Mouse (Mus musculus): ENCODE results near the gene Smyd4. TPM values are rescaled to one million over a fixed set of nuclear protein-coding genes. Genes with fewer than 3 reads are reported as not detected.
A peak's percentile ranks its signal among the peaks of the same experiment; 100 is the strongest.

Gene Smyd4
- polyA plus RNA-seq, 1 experiment from 2014 or later, result 14.4 TPM

DNA sequence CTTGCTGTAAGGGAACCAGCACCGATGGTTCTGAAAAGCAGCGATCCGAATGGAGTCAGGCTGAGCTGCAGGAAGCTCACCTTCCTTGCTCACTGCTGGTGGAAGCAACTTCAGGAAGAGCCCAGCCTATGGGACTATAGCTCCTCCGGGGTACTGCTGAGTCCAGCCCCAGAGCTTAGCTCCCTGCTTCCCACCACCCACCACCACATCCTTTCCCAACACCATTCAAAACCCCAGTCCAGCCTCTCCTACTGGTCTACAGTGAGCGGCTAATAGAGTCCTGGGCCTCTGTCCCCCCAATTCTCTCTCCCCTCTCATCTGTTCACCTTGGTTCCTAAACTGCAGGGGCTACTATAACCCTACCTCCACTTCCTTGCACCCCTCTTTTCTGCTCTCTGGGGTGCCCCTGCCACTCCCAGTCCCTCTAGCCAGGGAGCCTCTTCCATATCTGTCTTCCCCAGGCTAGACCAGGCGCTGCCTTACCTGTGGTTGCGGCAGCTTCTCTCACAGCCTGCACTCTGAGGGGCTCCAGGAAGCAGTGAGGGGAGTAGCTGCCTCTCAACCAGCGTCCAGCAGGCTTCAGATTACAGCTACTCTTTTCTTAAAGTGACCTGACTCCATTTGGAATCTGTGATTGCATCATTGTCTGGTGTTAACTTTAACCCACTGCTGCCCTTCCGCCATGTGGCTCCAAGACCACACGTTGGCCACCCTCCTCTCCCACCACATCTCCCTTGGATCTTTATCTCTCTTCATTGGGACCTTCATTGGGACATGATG lies 74.0 kb downstream of the Smyd4 start, which contains the start of gene Serpinf1:
TSS of gene Serpinf1 (minus strand) at position 689 of the 780 bp plus-strand sequence.
- H3K4me2 ChIP-seq, result peak within 1 kb of the TSS; percentile 46
- 0 out of 2 replicates have a peak within 1 kb of the TSS, but pooled peaks have one; percentile 19 for H3K9ac ChIP-seq
- peaks cover 11% of the 10 kb centered on the region for H3K4me1 ChIP-seq
- 26% methylated on average over 10 of the region's 10 CpGs for WGBS
- H3K9me3 ChIP-seq, result no peaks in the 10 kb centered on the region
- ATAC-seq (ENCODE audit: borderline replicate concordance, extremely low read depth, low FRiP score, low TSS enrichment), result no peak
- H3K27me3 ChIP-seq, result no peaks in the 10 kb centered on the region
- H3K27ac ChIP-seq, result no peak within 1 kb of the TSS
- H3K4me3 ChIP-seq, result peak within 1 kb of the TSS; percentile 28
- no peaks in the 10 kb centered on the region for H3K36me3 ChIP-seq

GRCm38 (mm10) chr11:75423091-75423490 lies 74.9 kb downstream of the Smyd4 start:
- WGBS, result 83% methylated on average over 3 of the region's 3 CpGs
- Histone ChIP-seq H3K36me3 (no peaks in the 10 kb centered on the region), H3K4me1 (peaks cover 11% of the 10 kb centered on the region), H3K9me3 (no peaks in the 10 kb centered on the region), H3K9ac (no peak overlapping the region), H3K4me3 (no peak overlapping the region), H3K27ac (no peak overlapping the region), H3K27me3 (no peaks in the 10 kb centered on the region), H3K4me2 (no peak overlapping the region)
- no peak for ATAC-seq (ENCODE audit: borderline replicate concordance, extremely low read depth, low FRiP score, low TSS enrichment)

DNA sequence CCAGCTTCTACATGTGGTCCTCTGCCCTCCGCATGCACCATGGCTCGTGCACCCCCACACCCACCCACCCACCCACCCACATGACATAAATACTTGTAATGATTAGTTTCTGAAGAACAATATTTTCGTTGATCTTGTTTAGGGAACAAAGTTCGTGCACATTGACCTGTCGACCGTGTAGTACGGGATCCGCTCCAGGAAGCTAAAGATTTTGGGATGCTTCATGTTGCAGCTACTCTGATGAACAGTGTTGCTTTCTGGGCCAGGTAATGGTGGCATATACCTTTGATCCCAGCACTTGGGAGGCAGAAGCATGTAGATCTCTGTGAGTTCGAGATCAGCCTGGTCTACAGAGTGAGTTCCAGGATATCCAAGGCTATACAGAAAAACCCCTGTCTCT lies 75.8 kb downstream of the Smyd4 start:
- H3K27me3 ChIP-seq, result no peaks in the 10 kb centered on the region
- no peaks in the 10 kb centered on the region for H3K9me3 ChIP-seq
- H3K4me3 ChIP-seq, result no peak overlapping the region
- 86% methylated on average over 9 of the region's 9 CpGs for WGBS
- H3K9ac ChIP-seq, result no peak overlapping the region
- H3K4me2 ChIP-seq, result no peak overlapping the region
- ATAC-seq (ENCODE audit: borderline replicate concordance, extremely low read depth, low FRiP score, low TSS enrichment), result no peak
- no peak overlapping the region for H3K27ac ChIP-seq
- no peaks in the 10 kb centered on the region for H3K36me3 ChIP-seq
- H3K4me1 ChIP-seq, result peaks cover 11% of the 10 kb centered on the region

GRCm38 (mm10) chr11:75424459-75424858 lies 76.2 kb downstream of the Smyd4 start:
- Histone ChIP-seq H3K9ac (no peak overlapping the region), H3K4me3 (no peak overlapping the region), H3K4me1 (peaks cover 11% of the 10 kb centered on the region), H3K4me2 (no peak overlapping the region), H3K27ac (no peak overlapping the region), H3K9me3 (no peaks in the 10 kb centered on the region), H3K27me3 (no peaks in the 10 kb centered on the region), H3K36me3 (no peaks in the 10 kb centered on the region)
- ATAC-seq (ENCODE audit: borderline replicate concordance, extremely low read depth, low FRiP score, low TSS enrichment), result no peak
- WGBS, result 91% methylated on average over 3 of the region's 3 CpGs

DNA sequence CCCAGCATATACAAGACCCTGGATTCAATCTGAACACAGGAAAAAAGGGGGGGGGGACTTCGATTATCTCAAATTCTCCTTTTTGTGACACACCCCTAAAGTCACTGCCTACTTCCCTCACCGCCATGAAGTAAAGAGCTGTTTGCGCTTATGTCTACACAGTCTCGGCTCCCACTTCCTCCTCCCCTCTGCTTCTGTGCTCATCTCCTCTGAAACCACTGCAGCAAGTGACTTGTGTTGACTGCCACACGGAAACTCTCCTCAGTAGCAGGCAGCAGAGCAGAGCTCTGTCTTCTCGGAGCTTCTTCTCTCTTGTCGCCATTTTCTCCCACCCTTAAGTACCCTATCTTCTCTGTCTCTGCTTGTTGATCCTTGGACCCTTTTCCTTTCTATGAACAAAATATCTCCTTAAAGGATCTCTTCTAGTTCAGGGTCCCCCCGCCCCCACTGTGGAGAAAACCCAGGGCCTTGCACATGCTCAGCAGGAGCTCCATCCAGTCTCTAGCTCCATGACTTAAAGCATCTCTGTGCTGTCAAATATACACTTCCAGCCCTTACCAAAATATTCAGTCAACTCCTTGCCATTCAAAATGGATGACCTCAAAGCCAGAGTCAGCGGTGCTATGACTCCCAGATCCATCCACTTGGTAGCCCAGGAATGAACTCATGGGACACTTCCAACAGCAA lies 80.9 kb downstream of the Smyd4 start:
- WGBS, result 70% methylated on average over 9 of the region's 9 CpGs
- no peak overlapping the region for H3K4me3 ChIP-seq
- no peak overlapping the region for H3K9ac ChIP-seq

GRCm38 (mm10) chr11:75431307-75431706 lies 83.1 kb downstream of the Smyd4 start:
- no peak overlapping the region for H3K4me3 ChIP-seq
- H3K4me2 ChIP-seq, result no peak overlapping the region
- no peaks in the 10 kb centered on the region for H3K27me3 ChIP-seq
- no peak overlapping the region for H3K27ac ChIP-seq
- H3K9me3 ChIP-seq, result no peaks in the 10 kb centered on the region
- no peak for ATAC-seq (ENCODE audit: borderline replicate concordance, extremely low read depth, low FRiP score, low TSS enrichment)
- H3K4me1 ChIP-seq, result no peaks in the 10 kb centered on the region
- H3K36me3 ChIP-seq, result no peaks in the 10 kb centered on the region
- WGBS, result 78% methylated on average over 11 of the region's 11 CpGs
- no peak overlapping the region for H3K9ac ChIP-seq

More for the DNA sequence above, 80.9 kb downstream of the Smyd4 start:
- Histone ChIP-seq H3K36me3 (no peaks in the 10 kb centered on the region), H3K9me3 (no peaks in the 10 kb centered on the region), H3K27me3 (no peaks in the 10 kb centered on the region), H3K4me1 (no peaks in the 10 kb centered on the region), H3K4me2 (no peak overlapping the region), H3K27ac (no peak overlapping the region)
- ATAC-seq (ENCODE audit: borderline replicate concordance, extremely low read depth, low FRiP score, low TSS enrichment), result no peak

GRCm38 (mm10) chr11:75434138-75434537 lies 85.9 kb downstream of the Smyd4 start:
- no peak overlapping the region for H3K4me2 ChIP-seq
- ATAC-seq (ENCODE audit: borderline replicate concordance, extremely low read depth, low FRiP score, low TSS enrichment), result no peak
- no peak overlapping the region for H3K27ac ChIP-seq
- 86% methylated on average over 5 of the region's 5 CpGs for WGBS
- H3K27me3 ChIP-seq, result no peaks in the 10 kb centered on the region
- H3K36me3 ChIP-seq, result no peaks in the 10 kb centered on the region
- no peak overlapping the region for H3K4me3 ChIP-seq
- H3K9ac ChIP-seq, result no peak overlapping the region
- no peaks in the 10 kb centered on the region for H3K9me3 ChIP-seq
- H3K4me1 ChIP-seq, result no peaks in the 10 kb centered on the region

GRCm38 (mm10) chr11:75438194-75438593 lies 90.0 kb downstream of the Smyd4 start:
- 72% methylated on average over 13 of the region's 13 CpGs for WGBS
- Histone ChIP-seq H3K4me2 (no peak overlapping the region), H3K9me3 (no peaks in the 10 kb centered on the region), H3K27me3 (no peaks in the 10 kb centered on the region), H3K4me1 (no peaks in the 10 kb centered on the region), H3K27ac (no peak overlapping the region), H3K4me3 (no peak overlapping the region), H3K36me3 (no peaks in the 10 kb centered on the region), H3K9ac (no peak overlapping the region)
- no peak for ATAC-seq (ENCODE audit: borderline replicate concordance, extremely low read depth, low FRiP score, low TSS enrichment)

DNA sequence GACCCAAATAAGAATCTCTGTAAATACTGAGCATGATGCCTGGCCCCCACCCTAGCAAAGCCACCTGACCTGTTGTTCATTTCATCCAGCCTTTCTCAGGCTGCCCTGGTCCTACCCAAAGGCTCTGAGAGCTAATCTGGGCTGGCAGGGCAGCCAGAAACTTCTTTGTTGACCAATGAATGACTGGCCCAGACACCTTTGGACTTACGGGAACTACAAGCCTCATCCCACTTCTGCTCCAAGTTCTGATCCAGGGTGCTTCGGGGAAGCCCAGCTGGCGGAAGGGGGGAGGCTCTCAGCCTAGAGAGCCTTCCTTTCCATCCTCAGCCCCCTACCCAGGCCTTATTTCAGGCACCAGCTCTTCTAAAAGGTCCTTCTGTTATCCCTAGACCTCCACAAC lies 90.6 kb downstream of the Smyd4 start:
- 91% methylated on average over 3 of the region's 3 CpGs for WGBS
- Histone ChIP-seq H3K27me3 (no peaks in the 10 kb centered on the region), H3K9me3 (no peaks in the 10 kb centered on the region), H3K9ac (no peak overlapping the region), H3K4me2 (no peak overlapping the region), H3K36me3 (no peaks in the 10 kb centered on the region), H3K27ac (no peak overlapping the region), H3K4me3 (no peak overlapping the region), H3K4me1 (no peaks in the 10 kb centered on the region)
- ATAC-seq (ENCODE audit: borderline replicate concordance, extremely low read depth, low FRiP score, low TSS enrichment), result no peak

GRCm38 (mm10) chr11:75439363-75439762 lies 91.1 kb downstream of the Smyd4 start, which contains the start of gene Serpinf2:
Serpinf2 (minus strand) TSS chr11:75439591.
- Histone ChIP-seq H3K9ac (no peak within 1 kb of the TSS), H3K4me1 (no peaks in the 10 kb centered on the region), H3K4me2 (no peak within 1 kb of the TSS), H3K27ac (no peak within 1 kb of the TSS), H3K27me3 (no peaks in the 10 kb centered on the region), H3K9me3 (no peaks in the 10 kb centered on the region), H3K4me3 (no peak within 1 kb of the TSS), H3K36me3 (no peaks in the 10 kb centered on the region)
- whole genome bisulfite sequencing, result 60% methylated on average over 6 of the region's 6 CpGs
- ATAC-seq (ENCODE audit: borderline replicate concordance, extremely low read depth, low FRiP score, low TSS enrichment), result no peak

GRCm38 (mm10) chr11:75439951-75440350 lies 91.7 kb downstream of the Smyd4 start:
- Histone ChIP-seq H3K27me3 (no peaks in the 10 kb centered on the region), H3K4me1 (no peaks in the 10 kb centered on the region), H3K4me2 (no peak overlapping the region), H3K9me3 (no peaks in the 10 kb centered on the region), H3K36me3 (no peaks in the 10 kb centered on the region), H3K9ac (no peak overlapping the region), H3K27ac (no peak overlapping the region), H3K4me3 (no peak overlapping the region)
- ATAC-seq (ENCODE audit: borderline replicate concordance, extremely low read depth, low FRiP score, low TSS enrichment), result no peak
- 88% methylated on average over 3 of the region's 3 CpGs for whole genome bisulfite sequencing

GRCm38 (mm10) chr11:75441034-75441433 lies 92.8 kb downstream of the Smyd4 start:
- H3K4me3 ChIP-seq, result no peak overlapping the region
- H3K27ac ChIP-seq, result no peak overlapping the region
- no peaks in the 10 kb centered on the region for H3K9me3 ChIP-seq
- no peaks in the 10 kb centered on the region for H3K27me3 ChIP-seq
- H3K4me2 ChIP-seq, result no peak overlapping the region
- no peak overlapping the region for H3K9ac ChIP-seq
- WGBS, result 71% methylated on average over 7 of the region's 7 CpGs
- no peaks in the 10 kb centered on the region for H3K36me3 ChIP-seq
- no peak for ATAC-seq (ENCODE audit: borderline replicate concordance, extremely low read depth, low FRiP score, low TSS enrichment)
- H3K4me1 ChIP-seq, result no peaks in the 10 kb centered on the region
